Mouse (Mus musculus) kidney, postnatal 10 days (tissue): ENCODE measurements at regions not wholly inside any gene's neighbourhood (a gene's known extent, or its start where the extent isn't known, plus 50 kb on each side); places are given as distances from the start of the nearest gene placed in this dataset.

Source experiments
- DNase-seq: peaks from one replicate; pipeline ENCODE4 v3.0.0; 2021; ENCODE audit warnings: mixed read lengths

DNA sequence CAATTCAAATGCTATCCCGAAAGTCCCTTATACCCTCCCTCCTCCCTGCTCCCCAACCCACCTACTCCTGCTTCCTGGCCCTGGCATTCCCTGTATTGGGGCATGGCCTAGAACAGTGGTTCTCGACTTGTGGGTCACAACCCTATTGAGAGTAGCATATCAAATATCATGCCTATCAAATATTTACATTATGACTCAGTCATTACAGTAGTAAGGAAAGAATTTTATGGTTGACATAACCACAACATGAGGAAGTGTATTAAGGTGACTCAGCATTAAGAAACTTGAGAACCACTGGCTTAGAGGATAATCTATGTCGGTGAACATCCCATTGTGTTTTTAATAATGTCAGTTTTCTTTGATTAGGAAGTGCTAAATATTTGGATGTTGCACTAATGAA lies 173.3 kb upstream of the 2610001J05Rik start:
- DNase-seq, result no peak

DNA sequence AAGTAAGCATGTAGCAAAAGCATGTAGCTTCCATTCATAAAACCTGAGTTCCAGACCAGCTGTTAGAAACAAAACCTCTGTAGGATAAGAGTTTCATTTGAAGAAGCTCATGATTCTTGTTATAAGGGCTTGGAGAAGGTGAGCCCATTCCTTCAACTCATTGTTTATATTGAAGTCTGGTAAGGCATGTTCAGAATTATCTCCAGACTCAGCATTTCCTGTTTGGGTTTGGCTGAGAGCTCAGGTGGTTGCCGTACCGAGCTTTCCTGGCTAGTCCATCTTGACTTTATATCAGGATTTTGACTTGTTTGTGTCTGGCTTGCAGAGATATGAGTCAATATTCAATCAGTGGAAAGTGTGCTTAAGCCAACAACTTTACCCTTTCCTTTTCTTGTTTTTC lies 154.6 kb upstream of the 2610001J05Rik start:
- no peak for DNase-seq

DNA sequence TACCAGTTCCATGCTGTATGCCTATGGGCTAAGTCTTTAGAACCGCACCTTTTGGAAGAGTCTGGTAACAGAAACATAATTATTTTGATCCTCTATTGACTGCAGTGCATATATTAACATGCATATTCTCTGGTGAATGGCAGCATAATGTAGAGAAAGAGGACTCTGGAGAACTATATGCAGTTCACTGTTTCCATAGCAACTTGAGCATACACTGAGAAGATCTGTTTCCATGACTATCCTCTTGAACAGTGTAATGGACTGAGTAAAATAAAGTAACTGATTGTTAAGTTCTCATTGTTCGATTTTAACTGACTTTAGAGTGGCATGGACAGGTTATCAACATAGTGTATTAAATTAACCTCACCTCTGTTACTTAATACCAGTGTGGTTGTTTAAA lies 147.6 kb upstream of the 2610001J05Rik start:
- DNase-seq, result no peak

DNA sequence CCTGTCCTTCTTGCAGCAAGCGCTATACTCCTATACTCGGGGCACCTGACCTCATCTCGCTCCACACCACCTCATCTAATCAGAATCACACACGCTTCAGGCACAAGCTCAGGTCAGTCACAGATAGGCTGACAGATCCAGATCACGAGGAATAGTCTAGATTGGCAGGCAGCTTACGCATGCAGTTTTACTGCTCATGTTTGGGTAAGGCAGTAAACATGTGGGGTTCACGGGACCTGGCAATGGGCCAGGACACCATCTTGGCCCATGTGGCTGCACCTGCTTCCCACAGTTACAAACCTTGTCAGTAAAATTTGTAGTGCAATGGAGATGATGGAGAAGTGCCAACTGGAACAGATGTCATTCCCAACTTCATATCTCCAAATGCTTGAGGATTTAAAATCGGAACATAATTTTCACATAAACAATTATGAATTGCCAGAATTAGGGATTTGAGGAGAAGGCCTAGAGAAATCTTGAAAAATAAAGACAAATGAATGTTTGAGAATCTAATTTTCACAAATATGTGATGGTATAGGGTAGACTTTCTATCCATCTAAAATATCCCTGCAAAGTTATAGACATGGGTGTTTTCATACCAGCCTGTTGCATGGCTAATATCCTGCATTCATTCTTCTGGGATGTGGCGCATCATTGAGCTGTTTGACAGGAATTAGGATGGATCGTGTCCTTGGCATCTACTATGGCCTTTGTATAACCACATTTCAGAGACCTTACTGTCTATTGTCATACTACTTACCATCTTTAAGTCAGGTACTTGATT lies 111.5 kb upstream of the 2610001J05Rik start:
- no peak for DNase-seq

DNA sequence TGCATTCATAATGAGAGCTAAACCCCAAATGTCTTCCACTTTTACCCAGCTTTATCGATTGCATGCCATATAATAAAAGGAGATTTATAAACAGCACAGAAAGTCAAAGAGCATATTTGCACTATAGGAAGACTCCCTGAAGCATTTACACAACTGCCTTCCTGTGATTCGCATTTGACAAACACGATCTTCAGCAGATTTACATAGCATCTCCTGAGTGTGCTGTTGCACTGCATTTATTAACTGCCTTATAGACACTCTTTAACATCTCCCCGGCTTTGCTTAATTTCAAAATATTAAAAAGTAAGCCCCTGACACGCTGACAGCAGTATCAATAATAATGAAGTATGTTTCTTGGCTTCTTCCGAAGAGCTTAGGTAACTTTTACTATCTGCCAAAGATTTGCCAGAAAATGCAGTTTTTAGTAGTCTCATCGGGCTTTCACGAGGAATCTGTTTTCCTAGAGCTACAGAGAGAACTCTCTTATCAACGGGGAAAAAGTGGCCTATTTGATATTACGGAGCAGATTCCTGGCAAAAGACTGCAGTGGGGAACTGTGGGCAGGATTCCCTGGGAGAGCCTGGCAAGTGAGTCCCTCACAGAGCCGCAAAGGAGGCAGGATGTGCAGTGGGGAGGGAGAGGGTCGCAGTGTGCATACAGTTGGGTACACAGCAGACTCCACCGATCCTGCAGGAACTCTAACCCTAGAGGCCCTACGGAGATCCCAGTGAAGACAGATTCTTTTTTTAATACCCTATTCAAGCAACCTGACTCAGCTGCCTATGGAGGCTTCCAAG lies 103.6 kb upstream of the 2610001J05Rik start:
- DNase-seq, result peak; percentile 3

DNA sequence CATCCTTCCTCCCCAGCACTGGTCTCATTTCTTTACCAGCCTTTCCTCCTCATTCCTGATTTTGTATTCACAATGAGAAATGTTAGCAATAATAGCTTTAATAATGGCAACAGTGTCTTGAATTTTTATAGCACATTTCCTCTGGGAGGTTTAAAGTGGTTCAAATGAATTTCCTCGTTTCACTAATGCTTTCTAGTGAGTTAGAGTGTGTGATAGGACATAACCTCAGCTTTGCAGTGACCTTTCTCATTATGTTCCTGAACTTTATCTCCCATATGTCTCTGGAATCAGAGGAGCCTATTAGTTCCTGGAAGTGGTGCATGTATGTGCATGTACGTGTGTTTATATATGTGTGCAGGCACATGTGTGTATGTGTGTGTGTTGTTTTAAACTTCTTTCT lies 93.2 kb upstream of the 2610001J05Rik start:
- no peak for DNase-seq

DNA sequence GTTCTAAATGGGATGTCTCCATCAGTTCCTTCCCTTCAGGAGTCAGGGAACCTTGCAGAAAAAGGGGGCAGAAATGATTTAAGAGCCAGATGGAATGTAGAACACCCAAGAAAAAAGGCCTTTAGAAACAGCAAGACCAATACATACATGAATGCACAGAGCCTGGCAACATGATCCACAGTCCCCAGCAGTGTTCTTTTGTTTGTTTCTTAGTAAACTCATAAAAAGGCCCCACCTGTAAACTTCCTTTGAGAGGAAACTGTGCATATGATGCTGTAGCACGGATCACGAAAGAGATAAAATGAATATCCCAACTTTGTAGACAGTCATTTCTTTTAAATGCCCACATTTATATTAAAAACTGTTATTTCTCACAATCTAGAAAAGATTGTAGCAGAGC lies 92.7 kb upstream of the 2610001J05Rik start:
- DNase-seq, result no peak

DNA sequence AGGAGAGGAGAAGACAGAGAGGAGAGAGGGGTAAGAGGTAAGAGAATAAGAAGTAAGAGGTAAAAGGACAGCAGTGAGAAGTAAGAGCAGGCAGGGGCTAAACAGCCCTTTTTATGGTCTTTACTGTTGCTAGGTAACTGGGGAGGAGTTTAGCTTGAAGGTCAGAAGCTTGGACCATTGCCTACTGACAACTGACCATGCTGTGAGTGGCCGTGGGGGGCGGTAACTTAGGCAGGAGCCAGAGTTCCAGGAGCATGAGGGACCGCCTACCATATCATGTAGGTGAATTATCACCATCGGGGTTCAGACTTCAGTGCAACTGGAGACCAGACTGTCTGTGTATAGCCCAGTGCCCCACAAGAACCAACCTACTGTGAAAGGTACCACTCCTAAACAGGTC lies 78.3 kb upstream of the 2610001J05Rik start:
- DNase-seq, result no peak

DNA sequence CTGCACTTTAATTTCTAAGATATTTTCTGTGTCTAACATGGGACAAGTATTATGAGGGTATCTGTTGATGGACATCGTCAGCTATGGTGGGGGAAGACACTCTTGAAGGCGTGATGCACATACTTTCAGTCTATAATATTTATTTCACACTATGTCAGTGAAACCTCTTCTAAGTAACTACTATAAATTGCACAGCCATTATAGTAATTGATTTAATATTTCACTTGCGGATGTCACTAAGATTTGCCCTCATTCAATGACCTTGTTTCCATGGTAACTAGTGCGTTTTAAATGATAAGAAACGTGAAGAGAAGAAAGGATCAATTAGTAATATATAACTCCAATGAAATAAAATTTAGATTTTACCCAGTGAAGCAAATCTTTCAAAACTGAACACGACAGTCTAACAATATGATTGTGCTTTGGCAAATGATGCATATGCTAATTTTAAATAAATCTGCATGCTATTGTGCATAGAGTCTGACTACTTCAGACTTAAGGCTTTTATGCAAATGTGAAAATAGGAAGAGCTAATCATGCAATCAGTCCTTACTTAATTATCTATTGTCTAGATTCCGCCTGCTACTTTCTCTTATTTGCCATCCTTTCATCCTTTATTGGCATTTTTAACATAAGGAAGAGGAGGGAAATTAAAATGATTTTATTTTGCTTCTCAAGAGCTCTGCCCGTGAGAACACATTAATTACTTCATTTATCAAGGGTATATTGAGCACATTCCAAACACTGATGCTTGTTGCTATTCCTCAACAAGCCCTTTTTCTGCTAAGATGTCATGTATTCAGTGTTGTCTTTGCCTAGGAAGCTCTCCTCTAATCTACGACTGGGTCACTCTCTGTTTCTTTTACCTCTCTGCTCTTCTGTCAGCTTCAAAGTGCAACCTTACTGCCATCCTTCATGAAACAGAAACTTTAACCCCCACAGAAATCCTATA lies 49.8 kb upstream of the 2610001J05Rik start:
- DNase-seq, result no peak
